Mouse (Mus musculus): ENCODE measurements at regions not wholly inside any gene's neighbourhood (a gene's known extent, or its start where the extent isn't known, plus 50 kb on each side); places are given as distances from the start of the nearest gene placed in this dataset.

GRCm38 (mm10) chr4:30776816-30777442 lies 1187.0 kb upstream of the Map3k7 start:
- no peak for DNase-seq

- no peak for DNase-seq
Observed at GRCm38 (mm10) chr4:30781649-30782048, 1182.2 kb upstream of the Map3k7 start.

- no peak for DNase-seq
Observed at GRCm38 (mm10) chr4:30789976-30790657, 1173.8 kb upstream of the Map3k7 start.

- DNase-seq, result no peak
Observed at GRCm38 (mm10) chr4:30809798-30810197, 1154.1 kb upstream of the Map3k7 start.

GRCm38 (mm10) chr4:30855361-30856056 lies 1108.4 kb upstream of the Map3k7 start:
- no peak for DNase-seq

GRCm38 (mm10) chr4:30904966-30905365 lies 1058.9 kb upstream of the Map3k7 start:
- no peak for DNase-seq

GRCm38 (mm10) chr4:30922944-30923343 lies 1041.0 kb upstream of the Map3k7 start:
- no peak for DNase-seq

GRCm38 (mm10) chr4:30932358-30932757 lies 1031.5 kb upstream of the Map3k7 start:
- DNase-seq, result no peak

- DNase-seq, result no peak
Observed at GRCm38 (mm10) chr4:30933030-30933987, 1030.6 kb upstream of the Map3k7 start.

- no peak for DNase-seq
Observed at GRCm38 (mm10) chr4:30983611-30984010, 980.3 kb upstream of the Map3k7 start.

GRCm38 (mm10) chr4:31012006-31012405 lies 951.9 kb upstream of the Map3k7 start:
- DNase-seq, result no peak

- no peak for DNase-seq
Observed at GRCm38 (mm10) chr4:31052077-31052677, 911.7 kb upstream of the Map3k7 start.

GRCm38 (mm10) chr4:31076236-31076635 lies 887.7 kb upstream of the Map3k7 start:
- no peak for DNase-seq

- no peak for DNase-seq
Observed at GRCm38 (mm10) chr4:31121586-31121985, 842.3 kb upstream of the Map3k7 start.

GRCm38 (mm10) chr4:31143166-31143565 lies 820.7 kb upstream of the Map3k7 start:
- DNase-seq, result no peak

- no peak for DNase-seq
Observed at GRCm38 (mm10) chr4:31167431-31167830, 796.5 kb upstream of the Map3k7 start.

- DNase-seq, result no peak
Observed at GRCm38 (mm10) chr4:31168357-31168756, 795.5 kb upstream of the Map3k7 start.

- no peak for DNase-seq
Observed at GRCm38 (mm10) chr4:31171190-31171589, 792.7 kb upstream of the Map3k7 start.

- no peak for DNase-seq
Observed at GRCm38 (mm10) chr4:31197852-31198251, 766.0 kb upstream of the Map3k7 start.

- DNase-seq, result no peak
Observed at GRCm38 (mm10) chr4:31203286-31203685, 760.6 kb upstream of the Map3k7 start.

GRCm38 (mm10) chr4:31205332-31205970 lies 758.4 kb upstream of the Map3k7 start:
- DNase-seq, result no peak

- DNase-seq, result no peak
Observed at GRCm38 (mm10) chr4:31225741-31226140, 738.2 kb upstream of the Map3k7 start.

Data from liver (tissue).